Mouse (Mus musculus): ENCODE data around the gene Ccl5. TPM values are rescaled to one million over a fixed set of nuclear protein-coding genes. Genes with fewer than 3 reads are reported as not detected.

Ccl5 gene
- 1.00 and 1.0 TPM in 2 replicates for polyA plus RNA-seq (2015; fragmentation: Nextera tagmentation; extraction: Ambion mirVana)

GRCm38 (mm10) chr11:83530360-83530759 is at the start of gene Ccl5:
Gene Ccl5, minus strand, starts transcription at chr11:83530518.
- Histone ChIP-seq H3K4me2 (ENCODE audit: low read depth, low read length) (no peak within 1 kb of the TSS), H3K4me1 (ENCODE audit: control insufficient read depth, insufficient read depth, low read length) (peaks cover 9% of the 10 kb centered on the region; the same call in 1 of the 2 replicates), H3K9me3 (replicated peaks; ENCODE audit: control insufficient read depth, low read length) (no peaks in the 10 kb centered on the region), H3K9ac (ENCODE audit: low read length) (no peak within 1 kb of the TSS), H3K27me3 (ENCODE audit: control insufficient read depth, insufficient read depth, low read length) (no peaks in the 10 kb centered on the region), H3K36me3 (ENCODE audit: control insufficient read depth, insufficient read depth, low read length) (no peaks in the 10 kb centered on the region), H3K27ac (ENCODE audit: low read length) (no peak within 1 kb of the TSS), H3K4me3 (replicated peaks; ENCODE audit: low read length) (no peak within 1 kb of the TSS)
- WGBS, result 85% methylated on average over 5 of the region's 5 CpGs
- no peak for ATAC-seq (ENCODE audit: insufficient read depth, low FRiP score)

GRCm38 (mm10) chr11:83578999-83579398 is 48.7 kb upstream of the Ccl5 start:
- no peak overlapping the region for H3K9ac ChIP-seq (ENCODE audit: low read length)
- no peaks in the 10 kb centered on the region for H3K4me1 ChIP-seq (ENCODE audit: control insufficient read depth, insufficient read depth, low read length)
- WGBS, result 60% methylated on average over 3 of the region's 3 CpGs
- H3K4me3 ChIP-seq (replicated peaks; ENCODE audit: low read length), result no peak overlapping the region
- no peak overlapping the region for H3K4me2 ChIP-seq (ENCODE audit: low read depth, low read length)
- H3K9me3 ChIP-seq (replicated peaks; ENCODE audit: control insufficient read depth, low read length), result no peaks in the 10 kb centered on the region
- H3K36me3 ChIP-seq (ENCODE audit: control insufficient read depth, insufficient read depth, low read length), result no peaks in the 10 kb centered on the region
- no peak overlapping the region for H3K27ac ChIP-seq (ENCODE audit: low read length)
- no peak for ATAC-seq (ENCODE audit: insufficient read depth, low FRiP score)
- no peaks in the 10 kb centered on the region for H3K27me3 ChIP-seq (ENCODE audit: control insufficient read depth, insufficient read depth, low read length)

GRCm38 (mm10) chr11:83578186-83578760 is 48.0 kb upstream of the Ccl5 start, which contains the start of gene Ccl9:
Gene Ccl9, minus strand, starts transcription at chr11:83578636.
- H3K4me2 ChIP-seq (ENCODE audit: low read depth, low read length), result no peak within 1 kb of the TSS; the same call in 1 of the 2 replicates
- H3K36me3 ChIP-seq (ENCODE audit: control insufficient read depth, insufficient read depth, low read length), result no peaks in the 10 kb centered on the region
- H3K27me3 ChIP-seq (ENCODE audit: control insufficient read depth, insufficient read depth, low read length), result no peaks in the 10 kb centered on the region
- H3K4me3 ChIP-seq (replicated peaks; ENCODE audit: low read length), result no peak within 1 kb of the TSS
- no peaks in the 10 kb centered on the region for H3K4me1 ChIP-seq (ENCODE audit: control insufficient read depth, insufficient read depth, low read length)
- ATAC-seq (ENCODE audit: insufficient read depth, low FRiP score), result no peak
- 51% methylated on average over 2 of the region's 2 CpGs for WGBS
- no peaks in the 10 kb centered on the region for H3K9me3 ChIP-seq (replicated peaks; ENCODE audit: control insufficient read depth, low read length)
- no peak within 1 kb of the TSS for H3K9ac ChIP-seq (ENCODE audit: low read length)
- H3K27ac ChIP-seq (ENCODE audit: low read length), result no peak within 1 kb of the TSS

GRCm38 (mm10) chr11:83576927-83577555 is 46.7 kb upstream of the Ccl5 start:
- H3K4me3 ChIP-seq (replicated peaks; ENCODE audit: low read length), result no peak overlapping the region
- no peak overlapping the region for H3K4me2 ChIP-seq (ENCODE audit: low read depth, low read length)
- H3K36me3 ChIP-seq (ENCODE audit: control insufficient read depth, insufficient read depth, low read length), result no peaks in the 10 kb centered on the region
- WGBS, result 77% methylated on average over 4 of the region's 4 CpGs
- no peak overlapping the region for H3K27ac ChIP-seq (ENCODE audit: low read length)
- no peaks in the 10 kb centered on the region for H3K4me1 ChIP-seq (ENCODE audit: control insufficient read depth, insufficient read depth, low read length)
- ATAC-seq (ENCODE audit: insufficient read depth, low FRiP score), result no peak
- no peaks in the 10 kb centered on the region for H3K27me3 ChIP-seq (ENCODE audit: control insufficient read depth, insufficient read depth, low read length)
- no peaks in the 10 kb centered on the region for H3K9me3 ChIP-seq (replicated peaks; ENCODE audit: control insufficient read depth, low read length)
- no peak overlapping the region for H3K9ac ChIP-seq (ENCODE audit: low read length)

GRCm38 (mm10) chr11:83572834-83573233 is 42.5 kb upstream of the Ccl5 start:
- H3K4me1 ChIP-seq (ENCODE audit: control insufficient read depth, insufficient read depth, low read length), result no peaks in the 10 kb centered on the region
- no peak overlapping the region for H3K4me2 ChIP-seq (ENCODE audit: low read depth, low read length)
- 49% methylated on average over 9 of the region's 9 CpGs for WGBS
- no peaks in the 10 kb centered on the region for H3K36me3 ChIP-seq (ENCODE audit: control insufficient read depth, insufficient read depth, low read length)
- H3K27ac ChIP-seq (ENCODE audit: low read length), result no peak overlapping the region
- H3K9ac ChIP-seq (ENCODE audit: low read length), result no peak overlapping the region
- H3K9me3 ChIP-seq (replicated peaks; ENCODE audit: control insufficient read depth, low read length), result no peaks in the 10 kb centered on the region
- ATAC-seq (ENCODE audit: insufficient read depth, low FRiP score), result no peak
- H3K4me3 ChIP-seq (replicated peaks; ENCODE audit: low read length), result no peak overlapping the region
- no peaks in the 10 kb centered on the region for H3K27me3 ChIP-seq (ENCODE audit: control insufficient read depth, insufficient read depth, low read length)

- Histone ChIP-seq H3K4me1 (ENCODE audit: control insufficient read depth, insufficient read depth, low read length) (no peaks in the 10 kb centered on the region), H3K27ac (ENCODE audit: low read length) (no peak overlapping the region), H3K9me3 (replicated peaks; ENCODE audit: control insufficient read depth, low read length) (no peaks in the 10 kb centered on the region), H3K4me2 (ENCODE audit: low read depth, low read length) (no peak overlapping the region), H3K27me3 (ENCODE audit: control insufficient read depth, insufficient read depth, low read length) (no peaks in the 10 kb centered on the region), H3K4me3 (replicated peaks; ENCODE audit: low read length) (no peak overlapping the region), H3K9ac (ENCODE audit: low read length) (no peak overlapping the region), H3K36me3 (ENCODE audit: control insufficient read depth, insufficient read depth, low read length) (no peaks in the 10 kb centered on the region)
- 87% methylated on average over 8 of the region's 8 CpGs for WGBS
- no peak for ATAC-seq (ENCODE audit: insufficient read depth, low FRiP score)
Measured at GRCm38 (mm10) chr11:83572223-83572622, 41.9 kb upstream of the Ccl5 start.

GRCm38 (mm10) chr11:83570189-83570588 is 39.9 kb upstream of the Ccl5 start:
- no peak overlapping the region for H3K4me3 ChIP-seq (replicated peaks; ENCODE audit: low read length)
- H3K27ac ChIP-seq (ENCODE audit: low read length), result no peak overlapping the region
- WGBS, result 55% methylated on average over 2 of the region's 2 CpGs
- no peak overlapping the region for H3K9ac ChIP-seq (ENCODE audit: low read length)
- H3K9me3 ChIP-seq (replicated peaks; ENCODE audit: control insufficient read depth, low read length), result no peaks in the 10 kb centered on the region
- no peak for ATAC-seq (ENCODE audit: insufficient read depth, low FRiP score)
- H3K4me1 ChIP-seq (ENCODE audit: control insufficient read depth, insufficient read depth, low read length), result no peaks in the 10 kb centered on the region
- no peaks in the 10 kb centered on the region for H3K27me3 ChIP-seq (ENCODE audit: control insufficient read depth, insufficient read depth, low read length)
- H3K36me3 ChIP-seq (ENCODE audit: control insufficient read depth, insufficient read depth, low read length), result no peaks in the 10 kb centered on the region
- no peak overlapping the region for H3K4me2 ChIP-seq (ENCODE audit: low read depth, low read length)

- H3K4me3 ChIP-seq (replicated peaks; ENCODE audit: low read length), result no peak overlapping the region
- no peak overlapping the region for H3K27ac ChIP-seq (ENCODE audit: low read length)
- no peaks in the 10 kb centered on the region for H3K36me3 ChIP-seq (ENCODE audit: control insufficient read depth, insufficient read depth, low read length)
- 90% methylated on average over 7 of the region's 7 CpGs for WGBS
- H3K27me3 ChIP-seq (ENCODE audit: control insufficient read depth, insufficient read depth, low read length), result no peaks in the 10 kb centered on the region
- ATAC-seq (ENCODE audit: insufficient read depth, low FRiP score), result no peak
- H3K9ac ChIP-seq (ENCODE audit: low read length), result no peak overlapping the region
- no peaks in the 10 kb centered on the region for H3K9me3 ChIP-seq (replicated peaks; ENCODE audit: control insufficient read depth, low read length)
- H3K4me1 ChIP-seq (ENCODE audit: control insufficient read depth, insufficient read depth, low read length), result no peaks in the 10 kb centered on the region
- H3K4me2 ChIP-seq (ENCODE audit: low read depth, low read length), result no peak overlapping the region
Measured at GRCm38 (mm10) chr11:83569249-83569648, 38.9 kb upstream of the Ccl5 start.

- no peak for ATAC-seq (ENCODE audit: insufficient read depth, low FRiP score)
- no peak overlapping the region for H3K27ac ChIP-seq (ENCODE audit: low read length)
- H3K27me3 ChIP-seq (ENCODE audit: control insufficient read depth, insufficient read depth, low read length), result no peaks in the 10 kb centered on the region
- WGBS, result 92% methylated on average over 3 of the region's 3 CpGs
- H3K4me3 ChIP-seq (replicated peaks; ENCODE audit: low read length), result no peak overlapping the region
- H3K9ac ChIP-seq (ENCODE audit: low read length), result no peak overlapping the region
- H3K4me1 ChIP-seq (ENCODE audit: control insufficient read depth, insufficient read depth, low read length), result no peaks in the 10 kb centered on the region
- no peaks in the 10 kb centered on the region for H3K9me3 ChIP-seq (replicated peaks; ENCODE audit: control insufficient read depth, low read length)
- H3K36me3 ChIP-seq (ENCODE audit: control insufficient read depth, insufficient read depth, low read length), result no peaks in the 10 kb centered on the region
- H3K4me2 ChIP-seq (ENCODE audit: low read depth, low read length), result no peak overlapping the region
Measured at GRCm38 (mm10) chr11:83568786-83569185, 38.5 kb upstream of the Ccl5 start.
